Mouse (Mus musculus) ES-Bruce4 (cell line): ENCODE measurements at regions not wholly inside any gene's neighbourhood (a gene's known extent, or its start where the extent isn't known, plus 50 kb on each side); places are given as distances from the start of the nearest gene placed in this dataset.

Experiments used
- CTCF ChIP-seq: IDR thresholded peaks from one replicate; pipeline ENCODE4 v1.8.1; 2011; ENCODE audit warnings: low read depth, low read length
- EP300 ChIP-seq: IDR thresholded peaks from 2 replicates; pipeline ENCODE4 v1.6.1; 2011; ENCODE audit warnings: low read depth, low read length; ENCODE audit not compliant: insufficient read depth
- POLR2A ChIP-seq: IDR thresholded peaks from one replicate; pipeline ENCODE4 v1.8.1; 2011; ENCODE audit warnings: low read length; ENCODE audit not compliant: insufficient read depth

GRCm38 (mm10) chr16:77500413-77500812, 101.5 kb downstream of the Gm11146 start:
- no peak for TF ChIP-seq CTCF
- TF ChIP-seq POLR2A, result no peak
- TF ChIP-seq EP300, result no peak
